ENCODE assay signal across 7 mouse cellular contexts in genomic region chr12:73687077-73688035, GRCm38 (mm10).
A peak's percentile ranks its signal among the peaks of the same experiment; 100 is the strongest.
DNase-seq lines count a peak whose midpoint lies in the region; ATAC-seq and TF ChIP-seq lines count a peak whose summit lies in the region.

No protein-coding gene starts in this region.

- no peak overlapping the region; the same call in none of the 2 replicates for H3K27ac ChIP-seq in lung, postnatal 0 days (ENCODE audit: low read length)
- 0 out of 2 replicates have a peak overlapping the region, but pooled peaks have one; percentile 20 for H3K27ac ChIP-seq in stomach, postnatal 0 days (replicated peaks)

- TF ChIP-seq CTCF in lung, postnatal 0 days (IDR thresholded peaks at IDR 0.05): peak; percentile 85
- peak; percentile 75 for TF ChIP-seq CTCF in stomach, postnatal 0 days (IDR thresholded peaks at IDR 0.05; ENCODE audit: low read depth)

- no peak overlapping the region for H3K9ac ChIP-seq in lung, postnatal 0 days (replicated peaks; ENCODE audit: low read depth)
- no peak overlapping the region for H3K9ac ChIP-seq in stomach, postnatal 0 days (ENCODE audit: low read length)

- H3K36me3 ChIP-seq in lung, postnatal 0 days (ENCODE audit: insufficient read depth, low read length): no peaks in the 10 kb centered on the region
- H3K36me3 ChIP-seq in stomach, postnatal 0 days (ENCODE audit: control insufficient read depth, insufficient read depth, low read length): no peaks in the 10 kb centered on the region

- no peak overlapping the region for H3K4me2 ChIP-seq in lung, postnatal 0 days (replicated peaks; ENCODE audit: low read depth, low read length)
- no peak overlapping the region for H3K4me2 ChIP-seq in stomach, postnatal 0 days (replicated peaks; ENCODE audit: low read depth)

- 39% methylated on average over 20 of the region's 20 CpGs for WGBS in lung, postnatal 0 days
- 49% methylated on average over 20 of the region's 20 CpGs for WGBS in stomach, postnatal 0 days

- DNase-seq in CD8-positive naive resting alpha-beta T cell, adult 2 months (ENCODE audit: low read depth in 2 of 2, low spot score in 2 of 2): peak; percentile 49 to 63
- peak; percentile 61 to 89 for DNase-seq in adrenal gland, adult (ENCODE audit: inconsistent age in 2 of 2, low spot score in 1 of 2)
- peak; percentile 43 for DNase-seq in gastrocnemius, postnatal 10 days
- peak; percentile 90 for DNase-seq in kidney, adult 11 months
- DNase-seq in lung, postnatal 0 days (ENCODE audit: low spot score): peak; percentile 92
- peak; percentile 85 for DNase-seq in stomach, postnatal 0 days (ENCODE audit: low spot score)
- no peak for DNase-seq in cerebellum, adult 11 months

- no peaks in the 10 kb centered on the region for H3K27me3 ChIP-seq in lung, postnatal 0 days (replicated peaks; ENCODE audit: insufficient read depth, low read length)
- no peaks in the 10 kb centered on the region for H3K27me3 ChIP-seq in stomach, postnatal 0 days (ENCODE audit: control insufficient read depth, insufficient read depth, low read length)

- H3K9me3 ChIP-seq in lung, postnatal 0 days (ENCODE audit: low read length): no peaks in the 10 kb centered on the region
- no peaks in the 10 kb centered on the region for H3K9me3 ChIP-seq in stomach, postnatal 0 days (ENCODE audit: control insufficient read depth, low read length)

- ATAC-seq in lung, postnatal 0 days: peak; percentile 96
- ATAC-seq in stomach, postnatal 0 days (ENCODE audit: low FRiP score, low TSS enrichment): peak; percentile 91

- no peak overlapping the region for H3K4me3 ChIP-seq in lung, postnatal 0 days (ENCODE audit: low read depth, low read length)
- H3K4me3 ChIP-seq in stomach, postnatal 0 days (ENCODE audit: low read depth, low read length): no peak overlapping the region

- H3K4me1 ChIP-seq in lung, postnatal 0 days (ENCODE audit: insufficient read depth, low read depth, low read length): no peaks in the 10 kb centered on the region; the same call in 1 of the 2 replicates
- H3K4me1 ChIP-seq in stomach, postnatal 0 days (replicated peaks; ENCODE audit: control insufficient read depth, insufficient read depth): no peaks in the 10 kb centered on the region; the same call in 1 of the 2 replicates

- TF ChIP-seq EP300 in lung, postnatal 0 days (IDR thresholded peaks at IDR 0.05): peak; percentile 70; the same call in 1 of the 2 replicates
- TF ChIP-seq EP300 in stomach, postnatal 0 days (optimal IDR thresholded peaks at IDR 0.05): no peak
